Mouse (Mus musculus) MEL (cell line): ENCODE results near the gene Adgrg1. TPM values are rescaled to one million over a fixed set of nuclear protein-coding genes. Genes with fewer than 3 reads are reported as not detected.

ENCODE experiments used
- DNase-seq: peaks from one replicate; pipeline ENCODE4 v3.0.0; 2011; ENCODE audit warnings: low read depth, low spot score
- H3K27ac ChIP-seq: 2 replicates; pipeline ENCODE4 v1.5.1; 2012; ENCODE audit warnings: low read depth, mild to moderate bottlenecking, control low read depth, low read length, moderate library complexity; ENCODE audit not compliant: control insufficient read depth
- H3K27me3 ChIP-seq, 2 experiments: fragments of 150-350 bp in 1 of 2; sonication (generic) in 1 of 2; 2 replicates each; pipeline ENCODE4 v1.6.1; 2012; ENCODE audit warnings: low read length in 2 of 2, mild to moderate bottlenecking in 2 of 2, improper control_type of control experiment in 1 of 2, moderate library complexity in 1 of 2; ENCODE audit not compliant: insufficient read depth in 2 of 2, control insufficient read depth in 1 of 2
- H3K36me3 ChIP-seq, 2 experiments: 2 replicates each; pipeline ENCODE4 v1.6.1; 2012 to 2014; ENCODE audit warnings: low read length in 2 of 2, improper control_type of control experiment in 1 of 2, inconsistent platforms in 1 of 2, mild to moderate bottlenecking in 1 of 2; ENCODE audit not compliant: insufficient read depth in 2 of 2, control insufficient read depth in 1 of 2
- H3K4me1 ChIP-seq, 2 experiments: fragments of 150-350 bp in 1 of 2; sonication (generic) in 1 of 2; 2 replicates each; pipeline ENCODE4 v1.6.1; 2012; ENCODE audit warnings: low read length in 2 of 2, improper control_type of control experiment in 1 of 2, mild to moderate bottlenecking in 1 of 2; ENCODE audit not compliant: insufficient read depth in 2 of 2, control insufficient read depth in 1 of 2
- H3K4me3 ChIP-seq, 2 experiments: fragments of 150-350 bp in 1 of 2; sonication (generic) in 1 of 2; 2 replicates each; pipeline ENCODE4 v1.5.1; 2012; ENCODE audit warnings: low read depth in 2 of 2, low read length in 2 of 2, mild to moderate bottlenecking in 2 of 2, moderate library complexity in 2 of 2, control low read depth in 1 of 2, improper control_type of control experiment in 1 of 2; ENCODE audit not compliant: control insufficient read depth in 1 of 2, insufficient read depth in 1 of 2
- H3K79me2 ChIP-seq: 2 replicates; pipeline ENCODE4 v1.6.1; 2012; ENCODE audit warnings: mild to moderate bottlenecking, low read length, moderate library complexity; ENCODE audit not compliant: control insufficient read depth, poor library complexity, insufficient read depth
- H3K9ac ChIP-seq: 2 replicates; pipeline ENCODE4 v1.6.1; 2012; ENCODE audit warnings: low read depth, mild to moderate bottlenecking, control low read depth, low read length, moderate library complexity; ENCODE audit not compliant: control insufficient read depth, poor library complexity, severe bottlenecking
- H3K9me3 ChIP-seq: fragments of 150-350 bp; sonication (generic); replicated peaks from 2 replicates; pipeline ENCODE4 v1.6.1; 2012; ENCODE audit warnings: mild to moderate bottlenecking, low read length, improper control_type of control experiment, moderate library complexity; ENCODE audit not compliant: insufficient read depth
- E2F4 ChIP-seq: IDR thresholded peaks from 2 replicates; pipeline ENCODE4 v1.6.1; 2011; ENCODE audit warnings: low read depth, low read length, improper control_type of control experiment, borderline replicate concordance
- ETS1 ChIP-seq: IDR thresholded peaks from 2 replicates; pipeline ENCODE4 v1.6.1; 2012; ENCODE audit warnings: low read depth, mild to moderate bottlenecking, inconsistent platforms, low read length, improper control_type of control experiment, moderate library complexity
- GATA1 ChIP-seq: IDR thresholded peaks from 2 replicates; pipeline ENCODE4 v1.6.1; 2011; ENCODE audit warnings: low read depth, low read length, improper control_type of control experiment
- JUND ChIP-seq: IDR thresholded peaks from 2 replicates; pipeline ENCODE4 v1.6.1; 2011; ENCODE audit warnings: low read depth, mild to moderate bottlenecking, improper control_type of control experiment, low read length
- MAFK ChIP-seq: IDR thresholded peaks from 2 replicates; pipeline ENCODE4 v1.6.1; 2011; ENCODE audit warnings: low read depth, mild to moderate bottlenecking, low read length, improper control_type of control experiment, borderline replicate concordance
- MAX ChIP-seq: IDR thresholded peaks from 2 replicates; pipeline ENCODE4 v1.6.1; 2011; ENCODE audit warnings: low read length, improper control_type of control experiment
- MAZ ChIP-seq: IDR thresholded peaks from 2 replicates; pipeline ENCODE4 v1.6.1; 2012; ENCODE audit warnings: low read depth, mild to moderate bottlenecking, inconsistent platforms, low read length, improper control_type of control experiment
- MEF2A ChIP-seq: IDR thresholded peaks from 2 replicates; pipeline ENCODE4 v1.6.1; 2014; ENCODE audit warnings: low read depth, mild to moderate bottlenecking, inconsistent platforms, low read length, improper control_type of control experiment; ENCODE audit not compliant: poor library complexity, insufficient replicate concordance, severe bottlenecking; ENCODE audit errors: extremely low read depth
- MXI1 ChIP-seq: IDR thresholded peaks from 2 replicates; pipeline ENCODE4 v1.6.1; 2011; ENCODE audit warnings: mild to moderate bottlenecking, low read depth, low read length, improper control_type of control experiment
- MYB ChIP-seq: IDR thresholded peaks from 2 replicates; pipeline ENCODE4 v1.6.1; 2011; ENCODE audit warnings: mild to moderate bottlenecking, low read depth, low read length, improper control_type of control experiment
- NRF1 ChIP-seq: IDR thresholded peaks from 2 replicates; pipeline ENCODE4 v1.6.1; 2014; ENCODE audit warnings: low read depth, mild to moderate bottlenecking, inconsistent platforms, low read length, improper control_type of control experiment, moderate library complexity; ENCODE audit not compliant: poor library complexity, insufficient read depth, severe bottlenecking
- POLR2A ChIP-seq, 2 experiments: IDR thresholded peaks; 2 replicates each; pipeline ENCODE4 v1.6.1; 2011 to 2012; ENCODE audit warnings: low read length in 2 of 2, mild to moderate bottlenecking in 2 of 2, control low read depth in 1 of 2, improper control_type of control experiment in 1 of 2, low read depth in 1 of 2, moderate library complexity in 1 of 2; ENCODE audit not compliant: control insufficient read depth in 1 of 2, insufficient read depth in 1 of 2, poor library complexity in 1 of 2
- POLR2AphosphoS2 ChIP-seq: IDR thresholded peaks from 2 replicates; pipeline ENCODE4 v1.6.1; 2011; ENCODE audit warnings: low read length, improper control_type of control experiment
- POLR2AphosphoS5 ChIP-seq: IDR thresholded peaks from 2 replicates; pipeline ENCODE4 v1.6.1; 2012; ENCODE audit warnings: low read depth, borderline replicate concordance, mild to moderate bottlenecking, inconsistent platforms, low read length, moderate library complexity, mixed read lengths
- RAD21 ChIP-seq: IDR thresholded peaks from 2 replicates; pipeline ENCODE4 v1.6.1; 2011; ENCODE audit warnings: mild to moderate bottlenecking, low read depth, low read length, improper control_type of control experiment
- RCOR1 ChIP-seq: IDR thresholded peaks from 2 replicates; pipeline ENCODE4 v1.6.1; 2012; ENCODE audit warnings: low read depth, mild to moderate bottlenecking, inconsistent platforms, low read length, improper control_type of control experiment
- SIN3A ChIP-seq: IDR thresholded peaks from 2 replicates; pipeline ENCODE4 v1.6.1; 2012; ENCODE audit warnings: low read length, improper control_type of control experiment, inconsistent platforms
- TAL1 ChIP-seq: IDR thresholded peaks from 2 replicates; pipeline ENCODE4 v1.6.1; 2012; ENCODE audit warnings: mild to moderate bottlenecking, inconsistent platforms, low read length, moderate library complexity, mixed read lengths
- TBP ChIP-seq: IDR thresholded peaks from 2 replicates; pipeline ENCODE4 v1.8.0; 2011; ENCODE audit warnings: low read depth, low read length, improper control_type of control experiment
- TCF12 ChIP-seq: IDR thresholded peaks from 2 replicates; pipeline ENCODE4 v1.6.1; 2014; ENCODE audit warnings: low read depth, mild to moderate bottlenecking, inconsistent platforms, low read length, improper control_type of control experiment, moderate library complexity
- USF2 ChIP-seq, 2 experiments: IDR thresholded peaks; 2 replicates each; pipeline ENCODE4 v1.6.1; 2011 to 2012; ENCODE audit warnings: improper control_type of control experiment in 2 of 2, low read length in 2 of 2, borderline replicate concordance in 1 of 2, inconsistent platforms in 1 of 2, low read depth in 1 of 2, mild to moderate bottlenecking in 1 of 2; ENCODE audit not compliant: insufficient read depth in 1 of 2
- ZMIZ1 ChIP-seq: IDR thresholded peaks from 2 replicates; pipeline ENCODE4 v1.6.1; 2012; ENCODE audit warnings: low read depth, mild to moderate bottlenecking, inconsistent platforms, low read length, improper control_type of control experiment, moderate library complexity
- ZNF384 ChIP-seq: IDR thresholded peaks from 2 replicates; pipeline ENCODE4 v1.6.1; 2012; ENCODE audit warnings: low read depth, mild to moderate bottlenecking, inconsistent platforms, low read length, improper control_type of control experiment
- polyA plus RNA-seq, 2 experiments: library from polyadenylated mRNA; stranded (reverse) in 1 of 2; unstranded in 1 of 2; fragments of >175 nt in 1 of 2; fragments of >200 nt in 1 of 2; gene quantifications; 2 replicates each; pipeline versions ENCODE4 v1.2.1 to v1.2.4; 2012; ENCODE audit warnings: low replicate concordance in 2 of 2, low read depth in 1 of 2; ENCODE audit not compliant: insufficient read length in 2 of 2, insufficient read depth in 1 of 2, missing spikeins in 1 of 2
- total RNA-seq: library from RNA; depleted of rRNA; stranded (reverse); fragments of 300-350 nt; gene quantifications from 2 replicates; pipeline ENCODE4 v1.2.3, GENCODE M21; 2012

Gene Adgrg1
- total and polyA plus RNA-seq, 3 experiments, result 4.2 to 33.2 TPM; not detected in 1

GRCm38 (mm10) chr8:94990598-94991453, 16.3 kb downstream of the Adgrg1 start:
- Histone ChIP-seq H3K27ac (no peak overlapping the region), H3K79me2 (no peaks in the 10 kb centered on the region), H3K27me3 (no peaks in the 10 kb centered on the region), H3K9ac (no peak overlapping the region), H3K4me1 (peaks cover 0 to 2% of the 10 kb centered on the region in 2 experiments; a peak in 1 of 4 replicates), H3K4me3 (no peak overlapping the region), H3K9me3 (no peaks in the 10 kb centered on the region), H3K36me3 (no peaks in the 10 kb centered on the region; a peak in 1 of 4 replicates)
- no peak for TF ChIP-seq MYB
- no peak for TF ChIP-seq GATA1
- no peak for TF ChIP-seq MEF2A
- TF ChIP-seq MXI1, result no peak
- no peak for TF ChIP-seq RAD21
- TF ChIP-seq TBP, result no peak
- TF ChIP-seq USF2 (IDR thresholded peaks at IDR 0.05; ENCODE audit: borderline replicate concordance in 1 of 2, insufficient read depth in 1 of 2, low read depth in 1 of 2, low read length in 2 of 2), result no peak
- TF ChIP-seq E2F4, result no peak
- no peak for TF ChIP-seq ZNF384
- TF ChIP-seq ZMIZ1, result no peak
- no peak for DNase-seq

- Histone ChIP-seq H3K4me1 (peaks cover 0 to 3% of the 10 kb centered on the region in 2 experiments; a peak in 1 of 4 replicates), H3K9ac (no peak overlapping the region), H3K4me3 (no peak overlapping the region), H3K27ac (no peak overlapping the region), H3K36me3 (no peaks in the 10 kb centered on the region; a peak in 1 of 4 replicates), H3K27me3 (no peaks in the 10 kb centered on the region), H3K79me2 (no peaks in the 10 kb centered on the region), H3K9me3 (no peaks in the 10 kb centered on the region)
- DNase-seq, result no peak
- no peak for TF ChIP-seq MYB
- TF ChIP-seq JUND, result no peak
These were observed 17.0 kb downstream of the Adgrg1 start for GRCm38 (mm10) chr8:94991454-94991994.

GRCm38 (mm10) chr8:94992010-94992409, 17.5 kb downstream of the Adgrg1 start:
- no peaks in the 10 kb centered on the region for H3K79me2 ChIP-seq
- no peaks in the 10 kb centered on the region for H3K27me3 ChIP-seq
- no peaks in the 10 kb centered on the region; a peak in 1 of 4 replicates for H3K36me3 ChIP-seq
- no peak overlapping the region for H3K27ac ChIP-seq
- TF ChIP-seq RAD21 (no peak), TAL1 (no peak), ETS1 (no peak), POLR2AphosphoS2 (no peak), TCF12 (no peak), JUND (no peak), POLR2AphosphoS5 (no peak), POLR2A (IDR thresholded peaks at IDR 0.05; ENCODE audit: control insufficient read depth in 1 of 2, insufficient read depth in 1 of 2, low read depth in 1 of 2, low read length in 2 of 2, poor library complexity in 1 of 2) (no peak), TBP (no peak), MAFK (no peak), RCOR1 (no peak), MAX (no peak), MAZ (no peak), GATA1 (no peak), NRF1 (no peak), SIN3A (no peak)
- H3K9ac ChIP-seq, result no peak overlapping the region
- peaks cover 0 to 3% of the 10 kb centered on the region in 2 experiments; a peak in 1 of 4 replicates for H3K4me1 ChIP-seq
- H3K4me3 ChIP-seq, result no peak overlapping the region
- DNase-seq, result no peak
- H3K9me3 ChIP-seq, result no peaks in the 10 kb centered on the region
